Mouse (Mus musculus): ENCODE results near the gene Shroom2. TPM values are rescaled to one million over a fixed set of nuclear protein-coding genes. Genes with fewer than 3 reads are reported as not detected.
"Not testable (repeated sequence)": the region's sequence is repeated elsewhere in the genome, so short reads cannot be mapped to it uniquely, and the experiment has no call there.

Gene Shroom2
- polyA plus RNA-seq, 1 experiment from 2014 or later, result 0.94 TPM

GRCm38 (mm10) chrX:152756293-152756692, 13.0 kb downstream of the Shroom2 start:
- Histone ChIP-seq H3K4me1 (replicated peaks) (no peaks in the 10 kb centered on the region), H3K36me3 (replicated peaks) (no peaks in the 10 kb centered on the region), H3K27me3 (no peaks in the 10 kb centered on the region), H3K9me3 (replicated peaks) (no peaks in the 10 kb centered on the region), H3K4me2 (no peak overlapping the region), H3K4me3 (replicated peaks) (no peak overlapping the region), H3K27ac (replicated peaks) (no peak overlapping the region), H3K9ac (no peak overlapping the region)
- 69% methylated on average over 5 of the region's 5 CpGs for WGBS (ENCODE audit: insufficient replicate concordance)
- ATAC-seq (ENCODE audit: insufficient read depth), result no peak

GRCm38 (mm10) chrX:152755819-152756218, 13.4 kb downstream of the Shroom2 start:
- no peak overlapping the region for H3K4me3 ChIP-seq (replicated peaks)
- 68% methylated on average over 1 of the region's 1 CpGs for WGBS (ENCODE audit: insufficient replicate concordance)
- no peak for ATAC-seq (ENCODE audit: insufficient read depth)
- no peaks in the 10 kb centered on the region for H3K9me3 ChIP-seq (replicated peaks)
- H3K27ac ChIP-seq (replicated peaks), result no peak overlapping the region
- no peaks in the 10 kb centered on the region for H3K36me3 ChIP-seq (replicated peaks)
- H3K4me2 ChIP-seq, result no peak overlapping the region
- no peaks in the 10 kb centered on the region for H3K4me1 ChIP-seq (replicated peaks)
- H3K9ac ChIP-seq, result no peak overlapping the region
- no peaks in the 10 kb centered on the region for H3K27me3 ChIP-seq

- Histone ChIP-seq H3K9me3 (replicated peaks) (no peaks in the 10 kb centered on the region), H3K9ac (no peak overlapping the region), H3K4me1 (replicated peaks) (no peaks in the 10 kb centered on the region), H3K4me2 (no peak overlapping the region), H3K4me3 (replicated peaks) (no peak overlapping the region), H3K27me3 (peaks cover 3% of the 10 kb centered on the region; the same call in 1 of the 2 replicates), H3K27ac (replicated peaks) (no peak overlapping the region), H3K36me3 (replicated peaks) (no peaks in the 10 kb centered on the region)
- ATAC-seq (ENCODE audit: insufficient read depth), result no peak
- WGBS (ENCODE audit: insufficient replicate concordance), result 65% methylated on average over 2 of the region's 2 CpGs
These were observed 23.3 kb downstream of the Shroom2 start for GRCm38 (mm10) chrX:152745925-152746324.

- no peaks in the 10 kb centered on the region for H3K9me3 ChIP-seq (replicated peaks)
- ATAC-seq (ENCODE audit: insufficient read depth), result no peak
- H3K4me1 ChIP-seq (replicated peaks), result no peaks in the 10 kb centered on the region
- H3K4me3 ChIP-seq (replicated peaks), result no peak overlapping the region
- no peaks in the 10 kb centered on the region for H3K36me3 ChIP-seq (replicated peaks)
- no peak overlapping the region for H3K9ac ChIP-seq
- no peak overlapping the region for H3K27ac ChIP-seq (replicated peaks)
- peaks cover 8% of the 10 kb centered on the region for H3K27me3 ChIP-seq
- H3K4me2 ChIP-seq, result no peak overlapping the region
These were observed 25.6 kb downstream of the Shroom2 start for GRCm38 (mm10) chrX:152743642-152744041.

- Histone ChIP-seq H3K9ac (no peak overlapping the region), H3K27ac (replicated peaks) (no peak overlapping the region), H3K27me3 (peaks cover 9% of the 10 kb centered on the region; the same call in 1 of the 2 replicates), H3K4me3 (replicated peaks) (no peak overlapping the region), H3K36me3 (replicated peaks) (no peaks in the 10 kb centered on the region), H3K4me2 (no peak overlapping the region), H3K9me3 (replicated peaks) (no peaks in the 10 kb centered on the region), H3K4me1 (replicated peaks) (no peaks in the 10 kb centered on the region)
- WGBS (ENCODE audit: insufficient replicate concordance), result 55% methylated on average over 4 of the region's 4 CpGs
- no peak for ATAC-seq (ENCODE audit: insufficient read depth)
These were observed 30.4 kb downstream of the Shroom2 start for GRCm38 (mm10) chrX:152738759-152739368.

GRCm38 (mm10) chrX:152738191-152738590, 31.1 kb downstream of the Shroom2 start:
- no peaks in the 10 kb centered on the region for H3K36me3 ChIP-seq (replicated peaks)
- no peaks in the 10 kb centered on the region for H3K9me3 ChIP-seq (replicated peaks)
- 54% methylated on average over 2 of the region's 2 CpGs for WGBS (ENCODE audit: insufficient replicate concordance)
- no peaks in the 10 kb centered on the region for H3K4me1 ChIP-seq (replicated peaks)
- no peak overlapping the region for H3K4me3 ChIP-seq (replicated peaks)
- no peak overlapping the region for H3K27ac ChIP-seq (replicated peaks)
- no peak overlapping the region for H3K4me2 ChIP-seq
- no peak overlapping the region for H3K9ac ChIP-seq
- ATAC-seq (ENCODE audit: insufficient read depth), result no peak
- H3K27me3 ChIP-seq, result peaks cover 9% of the 10 kb centered on the region; the same call in 1 of the 2 replicates

GRCm38 (mm10) chrX:152735283-152735682, 34.0 kb downstream of the Shroom2 start:
- Histone ChIP-seq H3K4me1 (replicated peaks) (no peaks in the 10 kb centered on the region), H3K9ac (no peak overlapping the region), H3K9me3 (replicated peaks) (no peaks in the 10 kb centered on the region), H3K36me3 (replicated peaks) (no peaks in the 10 kb centered on the region), H3K4me3 (replicated peaks) (no peak overlapping the region), H3K27ac (replicated peaks) (no peak overlapping the region), H3K27me3 (peaks cover 12% of the 10 kb centered on the region; the same call in 1 of the 2 replicates), H3K4me2 (no peak overlapping the region)
- no peak for ATAC-seq (ENCODE audit: insufficient read depth)

GRCm38 (mm10) chrX:152716693-152717092, 52.6 kb downstream of the Shroom2 start:
- Histone ChIP-seq H3K27ac (replicated peaks) (no peak overlapping the region), H3K4me1 (replicated peaks) (no peaks in the 10 kb centered on the region), H3K4me3 (replicated peaks) (no peak overlapping the region), H3K9me3 (replicated peaks) (no peaks in the 10 kb centered on the region), H3K27me3 (no peaks in the 10 kb centered on the region), H3K36me3 (replicated peaks) (no peaks in the 10 kb centered on the region), H3K4me2 (no peak overlapping the region), H3K9ac (no peak overlapping the region)
- no peak for ATAC-seq (ENCODE audit: insufficient read depth)

- not testable (repeated sequence) for H3K27me3 ChIP-seq; H3K9me3 ChIP-seq (replicated peaks); H3K4me3 ChIP-seq (replicated peaks); H3K27ac ChIP-seq (replicated peaks); ATAC-seq (ENCODE audit: insufficient read depth); H3K4me1 ChIP-seq (replicated peaks); H3K9ac ChIP-seq; H3K4me2 ChIP-seq; H3K36me3 ChIP-seq (replicated peaks)
- 37% methylated on average over 2 of the region's 2 CpGs for WGBS (ENCODE audit: insufficient replicate concordance)
These were observed 58.5 kb downstream of the Shroom2 start for GRCm38 (mm10) chrX:152710715-152711114.

- H3K9me3 ChIP-seq (replicated peaks), result no peaks in the 10 kb centered on the region
- H3K27ac ChIP-seq (replicated peaks), result no peak overlapping the region
- H3K36me3 ChIP-seq (replicated peaks), result no peaks in the 10 kb centered on the region
- no peak overlapping the region for H3K4me2 ChIP-seq
- H3K4me1 ChIP-seq (replicated peaks), result no peaks in the 10 kb centered on the region
- 16% methylated on average over 4 of the region's 4 CpGs for WGBS (ENCODE audit: insufficient replicate concordance)
- H3K4me3 ChIP-seq (replicated peaks), result no peak overlapping the region
- no peaks in the 10 kb centered on the region for H3K27me3 ChIP-seq
- ATAC-seq (ENCODE audit: insufficient read depth), result no peak
- no peak overlapping the region for H3K9ac ChIP-seq
These were observed 60.9 kb downstream of the Shroom2 start for GRCm38 (mm10) chrX:152708359-152708758.

GRCm38 (mm10) chrX:152705397-152705796, 63.9 kb downstream of the Shroom2 start:
- no peaks in the 10 kb centered on the region for H3K4me1 ChIP-seq (replicated peaks)
- no peak overlapping the region for H3K4me3 ChIP-seq (replicated peaks)
- no peak overlapping the region for H3K27ac ChIP-seq (replicated peaks)
- H3K9me3 ChIP-seq (replicated peaks), result no peaks in the 10 kb centered on the region
- no peaks in the 10 kb centered on the region for H3K36me3 ChIP-seq (replicated peaks)
- H3K4me2 ChIP-seq, result no peak overlapping the region
- ATAC-seq (ENCODE audit: insufficient read depth), result no peak
- no peaks in the 10 kb centered on the region for H3K27me3 ChIP-seq
- no peak overlapping the region for H3K9ac ChIP-seq
- WGBS (ENCODE audit: insufficient replicate concordance), result 17% methylated on average over 3 of the region's 3 CpGs

GRCm38 (mm10) chrX:152703624-152704023, 65.6 kb downstream of the Shroom2 start:
- H3K36me3 ChIP-seq (replicated peaks), result no peaks in the 10 kb centered on the region
- 56% methylated on average over 1 of the region's 1 CpGs for WGBS (ENCODE audit: insufficient replicate concordance)
- no peak for ATAC-seq (ENCODE audit: insufficient read depth)
- no peaks in the 10 kb centered on the region for H3K4me1 ChIP-seq (replicated peaks)
- H3K27me3 ChIP-seq, result no peaks in the 10 kb centered on the region
- no peak overlapping the region for H3K4me2 ChIP-seq
- H3K9ac ChIP-seq, result no peak overlapping the region
- H3K9me3 ChIP-seq (replicated peaks), result no peaks in the 10 kb centered on the region
- no peak overlapping the region for H3K27ac ChIP-seq (replicated peaks)
- H3K4me3 ChIP-seq (replicated peaks), result no peak overlapping the region

Data from liver, embryonic 15.5 days (tissue).